33 mouse cellular contexts compared by ENCODE assay signal in genomic region chr15:101922296-101922695, GRCm38 (mm10). TPM values are rescaled to one million over a fixed set of nuclear protein-coding genes. Genes with fewer than 3 reads are reported as not detected.
"Had no signal": no experiment of that assay in that cellular context is flagged by ENCODE, and none has a peak within 500 bp of the region (broad histone marks: within the 10 kb centered on the region; RNA-seq: fewer than 3 reads in every experiment).

No protein-coding gene starts in this region.

- H3K27ac ChIP-seq: gastrocnemius, adult 2 months; heart, embryonic 10.5 days; hindbrain, embryonic 10.5 days; hindbrain, embryonic 12.5 days; hindbrain, embryonic 14.5 days; intestine, embryonic 15.5 days; layer of hippocampus, adult 2 months; left cerebral cortex, adult 2 months; limb, embryonic 10.5 days; limb, embryonic 12.5 days had no signal

- H3K9me3 ChIP-seq: heart, embryonic 10.5 days; heart, embryonic 12.5 days; hindbrain, embryonic 10.5 days; hindbrain, embryonic 12.5 days; intestine, embryonic 15.5 days; limb, embryonic 10.5 days; limb, embryonic 12.5 days had no signal

- H3K4me2 ChIP-seq: heart, embryonic 12.5 days; hindbrain, embryonic 12.5 days; hindbrain, embryonic 14.5 days; intestine, embryonic 15.5 days; limb, embryonic 12.5 days had no signal

- H3K4me3 ChIP-seq: gastrocnemius, adult 2 months; heart, embryonic 10.5 days; heart, embryonic 12.5 days; hindbrain, embryonic 10.5 days; hindbrain, embryonic 12.5 days; intestine, embryonic 15.5 days; layer of hippocampus, adult 2 months; left cerebral cortex, adult 2 months; limb, embryonic 10.5 days; limb, embryonic 12.5 days had no signal

- ATAC-seq: hindbrain, embryonic 16.5 days; inflammation-experienced regulatory T-cells, adult 6 months; intestine, embryonic 15.5 days; intestine, postnatal 0 days had no signal

- H3K4me1 ChIP-seq: heart, embryonic 10.5 days; heart, embryonic 12.5 days; hindbrain, embryonic 12.5 days had no signal

- H3K36me3 ChIP-seq: heart, embryonic 10.5 days; heart, embryonic 12.5 days; hindbrain, embryonic 10.5 days; hindbrain, embryonic 12.5 days; intestine, embryonic 15.5 days; limb, embryonic 10.5 days; limb, embryonic 12.5 days had no signal

- H3K27me3 ChIP-seq: hindbrain, embryonic 12.5 days; intestine, embryonic 15.5 days had no signal

- H3K9ac ChIP-seq: heart, embryonic 12.5 days; hindbrain, embryonic 12.5 days; hindbrain, embryonic 14.5 days; intestine, embryonic 15.5 days; limb, embryonic 12.5 days had no signal

RNA-seq across cellular contexts. Expression of gene Krt4, which starts 2.2 kb away (rescaled TPM):
- total RNA-seq: gastrocnemius, adult 2 months; gastrocnemius, postnatal 25 days; granulocyte monocyte progenitor cell, adult 5-6 weeks; heart, adult 8-10 months; heart, postnatal 10 days; heart, postnatal 25 days; heart, postnatal 4 days; layer of hippocampus, adult 2 months; layer of hippocampus, postnatal 10 days; layer of hippocampus, postnatal 25 days; left cerebral cortex, adult 2 months; left cerebral cortex, postnatal 14 days; left cerebral cortex, postnatal 36 days had no signal
- polyA plus RNA-seq: frontal cortex, adult 2 months; heart, embryonic 10.5 days; heart, embryonic 12.5 days; hindbrain, embryonic 10.5 days; hindbrain, embryonic 12.5 days; hindbrain, embryonic 14.5 days; hindbrain, embryonic 16.5 days; inflammation-experienced regulatory T-cells, adult 6 months; limb, embryonic 10.5 days; limb, embryonic 12.5 days had no signal

RNA-seq across cellular contexts. Expression of gene Krt79, which starts 17.8 kb away (rescaled TPM):
- total RNA-seq: gastrocnemius, adult 2 months; gastrocnemius, postnatal 10 days; granulocyte monocyte progenitor cell, adult 5-6 weeks; heart, adult 18-20 months; heart, adult 8-10 months; heart, postnatal 25 days; layer of hippocampus, adult 2 months; left cerebral cortex, adult 2 months; left cerebral cortex, postnatal 14 days; left cerebral cortex, postnatal 36 days had no signal
- polyA plus RNA-seq: frontal cortex, adult 2 months; hindbrain, embryonic 12.5 days; inflammation-experienced regulatory T-cells, adult 6 months; limb, embryonic 10.5 days; limb, embryonic 12.5 days had no signal

RNA-seq across cellular contexts. Expression of gene Krt76, which starts 29.6 kb away (rescaled TPM):
- total RNA-seq: gastrocnemius, adult 2 months; gastrocnemius, postnatal 10 days; gastrocnemius, postnatal 25 days; gastrocnemius, postnatal 4 days; granulocyte monocyte progenitor cell, adult 5-6 weeks; heart, adult 18-20 months; heart, adult 8-10 months; heart, postnatal 10 days; heart, postnatal 25 days; heart, postnatal 4 days; layer of hippocampus, adult 2 months; layer of hippocampus, postnatal 10 days; layer of hippocampus, postnatal 25 days; left cerebral cortex, adult 2 months; left cerebral cortex, postnatal 14 days; left cerebral cortex, postnatal 36 days had no signal
- polyA plus RNA-seq: frontal cortex, adult 2 months; heart, embryonic 10.5 days; heart, embryonic 12.5 days; heart, embryonic 14.5 days; heart, embryonic 16.5 days; hindbrain, embryonic 10.5 days; hindbrain, embryonic 12.5 days; hindbrain, embryonic 14.5 days; hindbrain, embryonic 16.5 days; inflammation-experienced regulatory T-cells, adult 6 months; intestine, embryonic 15.5 days; intestine, postnatal 0 days; kidney, embryonic 14.5 days; kidney, embryonic 16.5 days; limb, embryonic 10.5 days; limb, embryonic 12.5 days; limb, embryonic 14.5 days had no signal

RNA-seq across cellular contexts. Expression of gene Krt78, which starts 31.8 kb away (rescaled TPM):
- total RNA-seq: gastrocnemius, adult 2 months; gastrocnemius, postnatal 10 days; gastrocnemius, postnatal 25 days; gastrocnemius, postnatal 4 days; granulocyte monocyte progenitor cell, adult 5-6 weeks; heart, postnatal 10 days; heart, postnatal 25 days; layer of hippocampus, adult 2 months; layer of hippocampus, postnatal 10 days; layer of hippocampus, postnatal 25 days; left cerebral cortex, adult 2 months; left cerebral cortex, postnatal 14 days; left cerebral cortex, postnatal 36 days had no signal
- polyA plus RNA-seq: frontal cortex, adult 2 months; heart, embryonic 10.5 days; heart, embryonic 12.5 days; heart, embryonic 14.5 days; heart, embryonic 16.5 days; hindbrain, embryonic 10.5 days; hindbrain, embryonic 12.5 days; inflammation-experienced regulatory T-cells, adult 6 months; kidney, embryonic 14.5 days; limb, embryonic 12.5 days had no signal

RNA-seq across cellular contexts. Expression of gene Krt77, which starts 52.8 kb away (rescaled TPM):
- total RNA-seq: gastrocnemius, adult 2 months; gastrocnemius, postnatal 10 days; gastrocnemius, postnatal 25 days; gastrocnemius, postnatal 4 days; granulocyte monocyte progenitor cell, adult 5-6 weeks; heart, adult 18-20 months; heart, adult 8-10 months; heart, postnatal 10 days; heart, postnatal 25 days; heart, postnatal 4 days had no signal
- polyA plus RNA-seq: heart, embryonic 12.5 days; heart, embryonic 14.5 days; hindbrain, embryonic 10.5 days; hindbrain, embryonic 12.5 days; inflammation-experienced regulatory T-cells, adult 6 months; intestine, embryonic 15.5 days; intestine, postnatal 0 days; kidney, embryonic 14.5 days; limb, embryonic 10.5 days; limb, embryonic 12.5 days had no signal
